28 mouse cellular contexts compared by ENCODE assay signal in genomic region chr14:79235157-79235556, GRCm38 (mm10). TPM values are rescaled to one million over a fixed set of nuclear protein-coding genes. Genes with fewer than 3 reads are reported as not detected.
DNase-seq lines count a peak whose midpoint lies in the region; ATAC-seq lines count a peak whose summit lies in the region.
"Had no signal": no experiment of that assay in that cellular context is flagged by ENCODE, and none has a peak within 500 bp of the region (broad histone marks: within the 10 kb centered on the region; RNA-seq: fewer than 3 reads in every experiment).

No protein-coding gene starts in this region.

- no peaks in the 10 kb centered on the region for H3K27me3 ChIP-seq in hindbrain, embryonic 10.5 days (ENCODE audit: insufficient read depth, poor library complexity, severe bottlenecking)
- no peaks in the 10 kb centered on the region for H3K27me3 ChIP-seq in hindbrain, embryonic 11.5 days (ENCODE audit: control insufficient read depth, insufficient read depth, low read length)
- no peaks in the 10 kb centered on the region for H3K27me3 ChIP-seq in neural tube, embryonic 14.5 days (ENCODE audit: control insufficient read depth, insufficient read depth, low read length)
- no peaks in the 10 kb centered on the region for H3K27me3 ChIP-seq in embryonic facial prominence, embryonic 10.5 days (replicated peaks; ENCODE audit: low read depth, poor library complexity, severe bottlenecking)
- H3K27me3 ChIP-seq in embryonic facial prominence, embryonic 15.5 days, result no peaks in the 10 kb centered on the region
- H3K27me3 ChIP-seq: hindbrain, embryonic 12.5 days; liver, embryonic 15.5 days; lung, embryonic 15.5 days; megakaryocyte, embryonic 14.5 days had no signal

- no peak overlapping the region for H3K4me3 ChIP-seq in hindbrain, embryonic 10.5 days
- no peak overlapping the region for H3K4me3 ChIP-seq in hindbrain, embryonic 11.5 days (ENCODE audit: low read depth, low read length)
- no peak overlapping the region for H3K4me3 ChIP-seq in neural tube, embryonic 14.5 days (ENCODE audit: low read depth, low read length)
- no peak overlapping the region for H3K4me3 ChIP-seq in embryonic facial prominence, embryonic 10.5 days
- H3K4me3 ChIP-seq in embryonic facial prominence, embryonic 15.5 days (replicated peaks), result no peak overlapping the region
- H3K4me3 ChIP-seq: hindbrain, embryonic 12.5 days; left cerebral cortex, adult 2 months; liver, embryonic 15.5 days; lung, embryonic 15.5 days; megakaryocyte, embryonic 14.5 days had no signal

- no peaks in the 10 kb centered on the region for H3K36me3 ChIP-seq in hindbrain, embryonic 10.5 days
- H3K36me3 ChIP-seq in hindbrain, embryonic 11.5 days (ENCODE audit: control insufficient read depth, insufficient read depth, low read length), result no peaks in the 10 kb centered on the region
- H3K36me3 ChIP-seq in neural tube, embryonic 14.5 days (ENCODE audit: control insufficient read depth, insufficient read depth, low read length), result no peaks in the 10 kb centered on the region
- H3K36me3 ChIP-seq in embryonic facial prominence, embryonic 10.5 days (replicated peaks), result no peaks in the 10 kb centered on the region
- H3K36me3 ChIP-seq in embryonic facial prominence, embryonic 15.5 days, result no peaks in the 10 kb centered on the region
- H3K36me3 ChIP-seq: hindbrain, embryonic 12.5 days; liver, embryonic 15.5 days; lung, embryonic 15.5 days had no signal

- H3K4me1 ChIP-seq in hindbrain, embryonic 10.5 days (replicated peaks), result peaks cover 26% of the 10 kb centered on the region
- H3K4me1 ChIP-seq in hindbrain, embryonic 11.5 days (replicated peaks; ENCODE audit: control insufficient read depth, insufficient read depth, low read length), result no peaks in the 10 kb centered on the region
- no peaks in the 10 kb centered on the region for H3K4me1 ChIP-seq in neural tube, embryonic 14.5 days (ENCODE audit: control insufficient read depth, insufficient read depth, low read length)
- peaks cover 16% of the 10 kb centered on the region for H3K4me1 ChIP-seq in embryonic facial prominence, embryonic 10.5 days
- H3K4me1 ChIP-seq in embryonic facial prominence, embryonic 15.5 days, result peaks cover 5% of the 10 kb centered on the region; the same call in 1 of the 2 replicates
- H3K4me1 ChIP-seq: liver, embryonic 15.5 days had no signal

- H3K9me3 ChIP-seq in hindbrain, embryonic 10.5 days, result peaks cover under 1% of the 10 kb centered on the region; the same call in 1 of the 2 replicates
- H3K9me3 ChIP-seq in hindbrain, embryonic 11.5 days (ENCODE audit: control insufficient read depth, low read length), result no peaks in the 10 kb centered on the region
- H3K9me3 ChIP-seq in neural tube, embryonic 14.5 days (ENCODE audit: control insufficient read depth, low read length), result no peaks in the 10 kb centered on the region
- H3K9me3 ChIP-seq in embryonic facial prominence, embryonic 10.5 days, result 0 out of 2 replicates have a peak, but pooled peaks cover 4% of the 10 kb centered on the region
- H3K9me3 ChIP-seq in embryonic facial prominence, embryonic 15.5 days (replicated peaks), result no peaks in the 10 kb centered on the region
- H3K9me3 ChIP-seq: hindbrain, embryonic 12.5 days; liver, embryonic 15.5 days; lung, embryonic 15.5 days had no signal

- ATAC-seq in hindbrain, embryonic 11.5 days (ENCODE audit: low FRiP score), result no peak
- peak; percentile 54; the same call in 1 of the 2 replicates for ATAC-seq in neural tube, embryonic 14.5 days (ENCODE audit: low read depth)
- 0 out of 2 replicates have a peak, but pooled peaks have one; percentile 41 for ATAC-seq in embryonic facial prominence, embryonic 15.5 days (ENCODE audit: insufficient number of reproducible peaks, low FRiP score, low TSS enrichment, low read depth)
- ATAC-seq in activated CD4-positive, CD25-positive, alpha-beta regulatory T cell, adult 4 months, result no peak
- ATAC-seq: forebrain, embryonic 14.5 days; midbrain, embryonic 16.5 days had no signal

- WGBS in hindbrain, embryonic 10.5 days, result 55% methylated on average over 5 of the region's 5 CpGs
- WGBS in hindbrain, embryonic 11.5 days, result 46% methylated on average over 5 of the region's 5 CpGs
- WGBS in neural tube, embryonic 14.5 days, result 54% methylated on average over 5 of the region's 5 CpGs
- 36% methylated on average over 5 of the region's 5 CpGs for WGBS in embryonic facial prominence, embryonic 10.5 days
- WGBS in embryonic facial prominence, embryonic 15.5 days, result 32% methylated on average over 5 of the region's 5 CpGs

- no peak overlapping the region for H3K4me2 ChIP-seq in hindbrain, embryonic 11.5 days (replicated peaks; ENCODE audit: low read depth, low read length)
- H3K4me2 ChIP-seq in neural tube, embryonic 14.5 days (ENCODE audit: low read depth, low read length), result no peak overlapping the region
- H3K4me2 ChIP-seq in embryonic facial prominence, embryonic 15.5 days (replicated peaks), result no peak overlapping the region
- H3K4me2 ChIP-seq: heart, embryonic 11.5 days; hindbrain, embryonic 12.5 days; liver, embryonic 15.5 days; lung, embryonic 15.5 days had no signal

- H3K9ac ChIP-seq in hindbrain, embryonic 11.5 days (ENCODE audit: low read depth, low read length), result no peak overlapping the region
- no peak overlapping the region for H3K9ac ChIP-seq in neural tube, embryonic 14.5 days (replicated peaks; ENCODE audit: low read depth, low read length)
- no peak overlapping the region for H3K9ac ChIP-seq in embryonic facial prominence, embryonic 15.5 days
- H3K9ac ChIP-seq: hindbrain, embryonic 12.5 days; liver, embryonic 15.5 days; lung, embryonic 15.5 days had no signal

- peak overlapping the region; percentile 71; the same call in 1 of the 2 replicates for H3K27ac ChIP-seq in hindbrain, embryonic 10.5 days
- H3K27ac ChIP-seq in hindbrain, embryonic 11.5 days (ENCODE audit: low read depth, low read length), result no peak overlapping the region
- no peak overlapping the region for H3K27ac ChIP-seq in neural tube, embryonic 14.5 days (ENCODE audit: low read depth, low read length)
- H3K27ac ChIP-seq in embryonic facial prominence, embryonic 10.5 days (replicated peaks), result 0 out of 2 replicates have a peak overlapping the region, but pooled peaks have one; percentile 36
- H3K27ac ChIP-seq in embryonic facial prominence, embryonic 15.5 days (replicated peaks), result no peak overlapping the region
- H3K27ac ChIP-seq: hindbrain, embryonic 12.5 days; left cerebral cortex, adult 2 months; liver, embryonic 15.5 days; lung, embryonic 15.5 days had no signal

- peak; percentile 18 for DNase-seq in hindbrain, embryonic 10.5 days (ENCODE audit: low spot score)
- no peak for DNase-seq in hindbrain, embryonic 11.5 days (ENCODE audit: low spot score)
- DNase-seq in neural tube, embryonic 10.5 days (ENCODE audit: extremely low spot score, low spot score), result no peak
- DNase-seq in embryonic facial prominence, embryonic 10.5 days (ENCODE audit: low spot score), result peak; percentile 33
- DNase-seq: adrenal gland, postnatal 10 days; cerebellum, adult 2 months; cerebellum, postnatal 36 days; embryo, embryonic 11 days; kidney, adult 18-20 months; kidney, postnatal 10 days; liver; lung, postnatal 36 days; right cerebral cortex, postnatal 14 days; spleen, adult 18-20 months had no signal

RNA-seq across cellular contexts. Expression of gene Zfp957, which starts 12.0 kb away (rescaled TPM):
- not detected in 2 replicates for polyA plus RNA-seq in hindbrain, embryonic 10.5 days (2016; fragmentation: Nextera tagmentation; extraction: Ambion mirVana)
- not detected in 2 replicates for polyA plus RNA-seq in hindbrain, embryonic 11.5 days (2014; fragmentation: Nextera tagmentation; extraction: Ambion mirVana)
- not detected in 2 replicates for polyA plus RNA-seq in neural tube, embryonic 14.5 days (2014; fragmentation: Nextera tagmentation; extraction: Ambion mirVana)
- not detected in 2 replicates for polyA plus RNA-seq in embryonic facial prominence, embryonic 10.5 days (2016; fragmentation: Nextera tagmentation; extraction: Ambion mirVana)
- polyA plus RNA-seq in embryonic facial prominence, embryonic 15.5 days (2015; fragmentation: Nextera tagmentation; extraction: Ambion mirVana), result not detected in 2 replicates
- polyA plus RNA-seq in activated CD4-positive, CD25-positive, alpha-beta regulatory T cell, adult 4 months (2017; shearing (Covaris generic)), result under 1 TPM in 1 of 2 experiments, not detected in 1; 0.12 TPM
- polyA plus RNA-seq: C2C12; cerebellum, adult 2 months; forebrain, embryonic 14.5 days; frontal cortex, adult 2 months; heart, embryonic 11.5 days; heart, postnatal 0 days; liver, embryonic 15.5 days; lung, embryonic 15.5 days; midbrain, embryonic 16.5 days had no signal

Comparison
In these comparisons a context has a peak if more than half of its experiments do, and no peak if none do; other contexts are left out.
1. DNase-seq: peak in hindbrain, embryonic 10.5 days (single experiment) and embryonic facial prominence, embryonic 10.5 days (single experiment); none in hindbrain, embryonic 11.5 days (single experiment) and neural tube, embryonic 10.5 days (single experiment).
2. H3K27ac ChIP-seq: peak in hindbrain, embryonic 10.5 days (single experiment) and embryonic facial prominence, embryonic 10.5 days (single experiment); none in hindbrain, embryonic 11.5 days (single experiment), neural tube, embryonic 14.5 days (single experiment) and embryonic facial prominence, embryonic 15.5 days (single experiment).
3. ATAC-seq: peak in neural tube, embryonic 14.5 days (single experiment) and embryonic facial prominence, embryonic 15.5 days (single experiment); none in hindbrain, embryonic 11.5 days (single experiment) and activated CD4-positive, CD25-positive, alpha-beta regulatory T cell, adult 4 months (single experiment).